Mouse (Mus musculus) brain, embryonic 14.5 days (tissue): ENCODE measurements around the gene Dcakd.

Experiments used
- CTCF ChIP-seq: fragments of 200-500 bp; IDR thresholded peaks from 2 replicates; pipeline ENCODE4 v1.5.1; 2012; ENCODE audit warnings: inconsistent platforms, mild to moderate bottlenecking, moderate library complexity, borderline replicate concordance; ENCODE audit not compliant: insufficient read depth, insufficient read length; ENCODE audit errors: extremely low read depth
- POLR2A ChIP-seq: fragments of 200-500 bp; IDR thresholded peaks from 2 replicates; pipeline ENCODE4 v1.6.1; 2012; ENCODE audit warnings: mild to moderate bottlenecking, inconsistent platforms, borderline replicate concordance; ENCODE audit not compliant: poor library complexity, insufficient read depth, insufficient read length, severe bottlenecking; ENCODE audit errors: extremely low read depth

DNA sequence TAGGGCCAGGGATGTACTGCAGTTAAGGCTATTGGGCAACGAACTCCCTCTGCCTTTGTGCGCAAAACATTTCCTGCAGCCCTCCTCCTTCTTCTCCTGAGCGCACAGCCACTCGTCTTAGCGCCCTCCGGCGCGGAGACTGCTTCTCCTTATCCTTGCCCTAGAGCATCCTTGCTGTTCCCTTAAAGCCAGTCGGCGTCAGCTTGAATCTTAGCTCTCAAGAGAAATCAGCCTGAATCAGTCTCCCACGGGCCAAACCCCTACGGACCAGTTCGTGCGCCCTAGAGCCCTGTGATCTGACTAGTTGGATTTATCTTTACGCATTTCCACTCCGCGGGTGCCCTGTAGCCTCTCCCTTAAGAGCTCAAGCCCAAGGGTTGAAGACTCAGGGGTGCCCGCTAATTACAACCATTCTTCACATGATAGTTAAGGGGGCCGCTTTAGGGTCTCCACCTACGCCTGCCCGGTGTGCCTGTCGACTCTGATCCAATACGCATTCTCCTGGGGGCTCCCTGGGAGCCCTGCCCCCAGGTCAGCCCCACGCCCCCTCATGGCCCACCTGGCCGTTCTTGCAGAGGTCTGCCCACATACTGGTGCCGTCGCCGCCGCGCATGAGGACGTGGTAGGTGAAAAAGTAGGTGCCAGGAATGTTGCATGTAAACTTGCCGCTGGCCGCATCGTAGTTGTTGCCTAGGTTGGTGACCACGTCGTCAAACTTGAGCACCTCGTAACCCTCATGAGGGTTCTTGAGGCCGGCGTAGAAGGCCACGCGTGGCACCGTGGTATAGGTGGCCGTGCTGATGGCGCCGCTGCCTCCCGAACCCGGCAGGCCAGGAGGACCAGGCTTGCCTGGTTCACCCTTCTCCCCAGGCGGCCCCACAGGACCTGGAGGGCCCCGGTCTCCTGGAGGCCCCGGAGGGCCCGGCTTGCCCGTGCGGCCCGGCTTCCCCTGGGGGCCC is 82.5 kb downstream of the Dcakd start:
- TF ChIP-seq CTCF: no peak
- TF ChIP-seq POLR2A: no peak
